Mouse (Mus musculus) liver, embryonic 15.5 days (tissue): ENCODE measurements around the gene Map3k14. TPM values are rescaled to one million over a fixed set of nuclear protein-coding genes. Genes with fewer than 3 reads are reported as not detected.

Experiments
- ATAC-seq: fragments of 200-750 bp; cut with Nextera tagmentation; 2 replicates; pipeline ENCODE4 v1.8.0; 2017; ENCODE audit warnings: moderate number of reproducible peaks, mild to moderate bottlenecking, moderate library complexity; ENCODE audit not compliant: insufficient read depth
- H3K27ac ChIP-seq: fragments of 300-500 bp; sonication (generic); replicated peaks from 2 replicates; pipeline ENCODE4 v1.5.1; 2015; ENCODE audit warnings: mild to moderate bottlenecking, inconsistent platforms
- H3K27me3 ChIP-seq: fragments of 300-500 bp; sonication (generic); 2 replicates; pipeline ENCODE4 v1.6.1; 2015; ENCODE audit warnings: mild to moderate bottlenecking, inconsistent platforms
- H3K36me3 ChIP-seq: fragments of 300-500 bp; sonication (generic); replicated peaks from 2 replicates; pipeline ENCODE4 v1.6.1; 2015; ENCODE audit warnings: moderate library complexity, mild to moderate bottlenecking, inconsistent platforms
- H3K4me1 ChIP-seq: fragments of 300-500 bp; sonication (generic); replicated peaks from 2 replicates; pipeline ENCODE4 v1.6.1; 2015; ENCODE audit warnings: inconsistent platforms
- H3K4me2 ChIP-seq: fragments of 300-500 bp; sonication (generic); 2 replicates; pipeline ENCODE4 v1.6.1; 2015; ENCODE audit warnings: moderate library complexity, mild to moderate bottlenecking, inconsistent platforms
- H3K4me3 ChIP-seq: fragments of 300-500 bp; sonication (generic); replicated peaks from 2 replicates; pipeline ENCODE4 v1.5.1; 2015; ENCODE audit warnings: mild to moderate bottlenecking, inconsistent platforms
- H3K9ac ChIP-seq: fragments of 300-500 bp; sonication (generic); 2 replicates; pipeline ENCODE4 v1.6.1; 2015; ENCODE audit warnings: moderate library complexity, mild to moderate bottlenecking, inconsistent platforms
- H3K9me3 ChIP-seq: fragments of 300-500 bp; sonication (generic); replicated peaks from 2 replicates; pipeline ENCODE4 v1.6.1; 2016; ENCODE audit warnings: inconsistent platforms
- WGBS: fragments of 180-500 bp; shearing (Covaris S2); methylation state at CpG from one replicate; pipeline ENCODE4 v1.1.7; 2015; ENCODE audit warnings: mixed read lengths; ENCODE audit not compliant: insufficient replicate concordance; 5-methylcytosine and 5-hydroxymethylcytosine counted together
- polyA plus RNA-seq: library from polyadenylated mRNA; unstranded; fragments of >200 nt; fragmentation: Nextera tagmentation; extraction: Ambion mirVana; gene quantifications from 2 replicates; pipeline ENCODE4 v1.2.1, GENCODE M21; 2015

Gene Map3k14
- 0.47 and 0.77 TPM in 2 replicates for polyA plus RNA-seq

- ATAC-seq = peak; percentile 96
- peak within 1 kb of the TSS; percentile 65 for H3K27ac ChIP-seq
- peak within 1 kb of the TSS; percentile 65 for H3K4me3 ChIP-seq
- no peaks in the 10 kb centered on the region for H3K9me3 ChIP-seq
- H3K4me1 ChIP-seq = peaks cover 30% of the 10 kb centered on the region
- peak within 1 kb of the TSS; percentile 97 for H3K4me2 ChIP-seq
- H3K9ac ChIP-seq = peak within 1 kb of the TSS; percentile 63
- no peaks in the 10 kb centered on the region for H3K36me3 ChIP-seq
- WGBS = 2% methylated on average over 55 of the region's 55 CpGs
- peaks cover 12% of the 10 kb centered on the region; the same call in 1 of the 2 replicates for H3K27me3 ChIP-seq
These were observed at the start of gene Map3k14 for GRCm38 (mm10) chr11:103267346-103268219. Gene Map3k14 (minus strand): TSS chr11:103267472.

GRCm38 (mm10) chr11:103315379-103315778 is 48.1 kb upstream of the Map3k14 start:
- H3K9me3 ChIP-seq = no peaks in the 10 kb centered on the region
- peaks cover 20% of the 10 kb centered on the region for H3K27me3 ChIP-seq
- WGBS = 44% methylated on average over 5 of the region's 5 CpGs
- H3K4me1 ChIP-seq = peaks cover 3% of the 10 kb centered on the region; the same call in 1 of the 2 replicates
- no peak overlapping the region for H3K27ac ChIP-seq
- no peak for ATAC-seq
- H3K9ac ChIP-seq = no peak overlapping the region
- no peak overlapping the region for H3K4me2 ChIP-seq
- no peak overlapping the region for H3K4me3 ChIP-seq
- H3K36me3 ChIP-seq = no peaks in the 10 kb centered on the region

DNA sequence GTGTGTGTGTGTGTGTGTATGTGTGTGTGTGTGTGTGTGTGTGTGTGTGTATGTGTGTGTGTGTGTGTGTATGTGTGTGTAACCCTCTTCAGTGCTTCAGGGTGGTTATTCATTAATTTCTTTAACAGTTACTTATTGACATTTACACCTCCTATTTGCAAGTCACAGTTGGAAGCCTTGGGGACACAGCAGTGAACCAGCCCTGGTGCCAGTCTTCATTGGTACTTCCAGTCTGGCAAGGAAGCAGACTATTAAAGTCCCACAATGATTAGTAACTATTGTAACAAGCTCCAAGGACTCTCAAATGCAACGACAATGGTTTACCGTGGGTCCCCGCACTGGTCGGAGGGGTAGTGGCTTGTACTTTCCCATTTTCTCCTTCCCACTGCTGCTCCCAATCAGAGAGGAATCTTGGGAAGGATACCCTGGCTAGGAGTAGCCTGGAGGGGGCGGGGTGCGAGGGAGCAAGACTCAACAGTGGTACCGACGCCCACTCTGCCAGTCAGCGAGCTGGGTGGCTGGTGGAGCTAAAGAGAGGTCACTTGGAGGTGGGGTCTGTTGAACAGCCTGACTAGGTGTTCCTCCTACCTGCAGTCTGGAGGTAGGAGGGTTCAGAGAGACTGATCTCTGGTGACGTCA is 47.6 kb upstream of the Map3k14 start:
- ATAC-seq = no peak
- no peak overlapping the region for H3K27ac ChIP-seq
- no peak overlapping the region for H3K4me2 ChIP-seq
- H3K36me3 ChIP-seq = no peaks in the 10 kb centered on the region
- no peak overlapping the region for H3K9ac ChIP-seq
- H3K4me3 ChIP-seq = no peak overlapping the region
- H3K9me3 ChIP-seq = no peaks in the 10 kb centered on the region
- 56% methylated on average over 10 of the region's 10 CpGs for WGBS
- peaks cover 3% of the 10 kb centered on the region; the same call in 1 of the 2 replicates for H3K4me1 ChIP-seq
- H3K27me3 ChIP-seq = peaks cover 20% of the 10 kb centered on the region

DNA sequence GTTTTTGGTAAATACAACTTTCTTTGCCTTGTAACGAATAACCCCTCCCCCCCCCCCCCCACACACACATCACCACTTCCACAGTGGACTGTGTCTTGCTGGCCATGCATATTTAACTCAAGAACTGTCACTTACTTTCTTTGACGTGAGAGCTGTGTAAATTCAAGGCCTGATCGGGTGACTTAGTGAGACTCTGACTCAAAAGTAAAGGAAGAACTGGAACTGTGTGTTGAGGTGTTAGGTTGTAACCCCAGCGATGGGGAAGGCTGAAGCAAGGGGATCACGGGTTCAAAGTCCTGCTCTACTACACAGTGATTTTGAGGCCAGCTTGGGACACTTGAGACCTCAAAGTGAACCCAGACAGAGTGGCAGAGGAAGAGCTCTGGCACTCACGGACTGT is 46.3 kb upstream of the Map3k14 start:
- H3K9me3 ChIP-seq = no peaks in the 10 kb centered on the region
- peaks cover 20% of the 10 kb centered on the region for H3K27me3 ChIP-seq
- 52% methylated on average over 6 of the region's 6 CpGs for WGBS
- H3K27ac ChIP-seq = no peak overlapping the region
- H3K4me2 ChIP-seq = no peak overlapping the region
- no peak overlapping the region for H3K9ac ChIP-seq
- no peaks in the 10 kb centered on the region for H3K36me3 ChIP-seq
- H3K4me1 ChIP-seq = peaks cover 3% of the 10 kb centered on the region; the same call in 1 of the 2 replicates
- H3K4me3 ChIP-seq = no peak overlapping the region
- no peak for ATAC-seq

DNA sequence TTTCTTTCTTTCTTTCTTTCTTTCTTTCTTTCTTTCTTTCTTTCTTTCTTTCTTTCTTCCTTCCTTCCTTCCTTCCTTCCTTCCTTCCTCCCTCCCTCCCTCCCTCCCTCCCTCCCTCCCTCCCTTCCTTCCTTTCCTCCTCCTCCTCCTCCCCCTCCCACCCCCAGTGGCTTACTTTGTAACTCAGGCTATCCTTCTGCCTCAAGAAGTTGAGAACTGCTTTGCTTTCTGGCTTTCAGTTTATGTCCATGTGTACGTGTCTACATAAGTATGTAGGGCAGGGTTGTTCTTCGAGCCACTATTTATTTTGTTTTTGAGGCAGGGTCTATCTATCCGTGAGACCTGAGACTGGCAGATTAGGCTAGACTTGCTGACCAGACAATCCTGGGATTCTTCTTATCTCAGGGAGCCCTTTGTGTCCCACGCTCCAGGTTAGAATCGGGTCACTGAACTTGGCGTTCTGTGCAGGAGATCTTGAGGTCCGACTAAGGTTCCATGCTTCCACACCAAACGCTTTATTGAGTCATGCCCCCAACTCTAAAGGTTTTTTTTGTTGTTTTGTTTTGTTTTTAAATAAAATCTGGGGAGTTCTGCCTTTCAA is 45.5 kb upstream of the Map3k14 start:
- Histone ChIP-seq H3K4me2 (no peak overlapping the region), H3K9ac (no peak overlapping the region), H3K9me3 (no peaks in the 10 kb centered on the region), H3K27ac (no peak overlapping the region), H3K4me3 (no peak overlapping the region), H3K4me1 (peaks cover 3% of the 10 kb centered on the region; the same call in 1 of the 2 replicates), H3K36me3 (no peaks in the 10 kb centered on the region), H3K27me3 (peaks cover 20% of the 10 kb centered on the region)
- 61% methylated on average over 8 of the region's 8 CpGs for WGBS
- ATAC-seq = no peak

- 6% methylated on average over 30 of the region's 30 CpGs for WGBS
- H3K9ac ChIP-seq = no peak overlapping the region
- no peak overlapping the region for H3K4me3 ChIP-seq
- H3K27ac ChIP-seq = no peak overlapping the region
- no peaks in the 10 kb centered on the region for H3K9me3 ChIP-seq
- no peak for ATAC-seq
- H3K27me3 ChIP-seq = peaks cover 19% of the 10 kb centered on the region
- peak overlapping the region; percentile 33 for H3K4me2 ChIP-seq
- peaks cover 3% of the 10 kb centered on the region; the same call in 1 of the 2 replicates for H3K4me1 ChIP-seq
- no peaks in the 10 kb centered on the region for H3K36me3 ChIP-seq
These were observed 44.8 kb upstream of the Map3k14 start for GRCm38 (mm10) chr11:103311960-103312611.

- Histone ChIP-seq H3K4me1 (peaks cover 2% of the 10 kb centered on the region; the same call in 1 of the 2 replicates), H3K27ac (no peak overlapping the region), H3K36me3 (no peaks in the 10 kb centered on the region), H3K4me3 (no peak overlapping the region), H3K27me3 (peaks cover 17% of the 10 kb centered on the region), H3K9ac (no peak overlapping the region), H3K9me3 (no peaks in the 10 kb centered on the region), H3K4me2 (no peak overlapping the region)
- 31% methylated on average over 10 of the region's 10 CpGs for WGBS
- no peak for ATAC-seq
These were observed 42.8 kb upstream of the Map3k14 start for GRCm38 (mm10) chr11:103309956-103310574.

DNA sequence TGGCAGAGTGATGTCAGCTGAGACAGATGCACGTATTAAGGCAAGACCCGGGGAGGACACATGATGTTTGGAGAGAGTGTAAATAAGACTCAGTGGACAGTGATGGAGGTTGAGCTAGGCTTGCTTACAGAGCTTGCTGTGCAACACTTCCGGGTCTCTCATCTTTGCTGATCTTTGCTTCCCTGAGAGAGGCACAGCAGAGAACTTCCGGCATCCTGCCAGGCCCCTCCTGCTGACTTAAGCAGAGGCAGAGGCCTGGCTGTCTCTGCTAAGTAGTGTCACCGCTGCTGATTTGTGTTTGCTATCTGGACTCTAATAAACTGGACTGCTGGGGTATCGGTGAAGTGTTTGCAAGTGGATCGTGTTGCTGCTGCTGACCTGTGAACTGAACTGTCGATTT is 40.6 kb upstream of the Map3k14 start:
- no peak overlapping the region for H3K4me2 ChIP-seq
- no peaks in the 10 kb centered on the region for H3K4me1 ChIP-seq
- ATAC-seq = no peak
- no peak overlapping the region for H3K4me3 ChIP-seq
- no peaks in the 10 kb centered on the region for H3K9me3 ChIP-seq
- no peaks in the 10 kb centered on the region for H3K36me3 ChIP-seq
- no peak overlapping the region for H3K9ac ChIP-seq
- H3K27ac ChIP-seq = no peak overlapping the region
- peaks cover 15% of the 10 kb centered on the region for H3K27me3 ChIP-seq
- 61% methylated on average over 8 of the region's 8 CpGs for WGBS

GRCm38 (mm10) chr11:103304525-103304924 is 37.3 kb upstream of the Map3k14 start:
- Histone ChIP-seq H3K27me3 (no peaks in the 10 kb centered on the region), H3K9me3 (no peaks in the 10 kb centered on the region), H3K9ac (no peak overlapping the region), H3K4me3 (no peak overlapping the region), H3K27ac (no peak overlapping the region), H3K36me3 (no peaks in the 10 kb centered on the region), H3K4me2 (no peak overlapping the region), H3K4me1 (no peaks in the 10 kb centered on the region)
- ATAC-seq = no peak
- WGBS = 33% methylated on average over 9 of the region's 9 CpGs

GRCm38 (mm10) chr11:103294772-103295171 is 27.5 kb upstream of the Map3k14 start:
- H3K4me3 ChIP-seq = no peak overlapping the region
- no peaks in the 10 kb centered on the region for H3K9me3 ChIP-seq
- 67% methylated on average over 7 of the region's 7 CpGs for WGBS
- no peaks in the 10 kb centered on the region for H3K36me3 ChIP-seq
- 0 out of 2 replicates have a peak, but pooled peaks cover 5% of the 10 kb centered on the region for H3K4me1 ChIP-seq
- no peak for ATAC-seq
- H3K9ac ChIP-seq = no peak overlapping the region
- no peaks in the 10 kb centered on the region for H3K27me3 ChIP-seq
- H3K4me2 ChIP-seq = no peak overlapping the region
- no peak overlapping the region for H3K27ac ChIP-seq
